Mouse (Mus musculus) megakaryocyte-erythroid progenitor cell, adult 5-6 weeks (primary cell): ENCODE data around the gene Dis3. TPM values are rescaled to one million over a fixed set of nuclear protein-coding genes. Genes with fewer than 3 reads are reported as not detected.
A peak's percentile ranks its signal among the peaks of the same experiment; 100 is the strongest.

Source experiments
- ATAC-seq: replicated peaks from 2 replicates; pipeline ENCODE4 v1.8.0; 2016; ENCODE audit warnings: mild to moderate bottlenecking, inconsistent platforms; ENCODE audit not compliant: severe bottlenecking, poor library complexity, low FRiP score, low TSS enrichment
- total RNA-seq, 2 experiments: library from RNA; stranded (forward) in 1 of 2; stranded (reverse) in 1 of 2; fragments of 200-1000, 215-1000 nt in 1 of 2; fragments of >200 nt in 1 of 2; fragmentation: Nextera tagmentation in 1 of 2; gene quantifications; 2 replicates each; pipeline ENCODE4 v1.2.3; 2014 to 2017

Gene Dis3
- total RNA-seq (2014; fragmentation: Nextera tagmentation) (62.6 and 63.2 TPM in 2 replicates), total RNA-seq (2017) (63.8 and 121 TPM in 2 replicates)

DNA sequence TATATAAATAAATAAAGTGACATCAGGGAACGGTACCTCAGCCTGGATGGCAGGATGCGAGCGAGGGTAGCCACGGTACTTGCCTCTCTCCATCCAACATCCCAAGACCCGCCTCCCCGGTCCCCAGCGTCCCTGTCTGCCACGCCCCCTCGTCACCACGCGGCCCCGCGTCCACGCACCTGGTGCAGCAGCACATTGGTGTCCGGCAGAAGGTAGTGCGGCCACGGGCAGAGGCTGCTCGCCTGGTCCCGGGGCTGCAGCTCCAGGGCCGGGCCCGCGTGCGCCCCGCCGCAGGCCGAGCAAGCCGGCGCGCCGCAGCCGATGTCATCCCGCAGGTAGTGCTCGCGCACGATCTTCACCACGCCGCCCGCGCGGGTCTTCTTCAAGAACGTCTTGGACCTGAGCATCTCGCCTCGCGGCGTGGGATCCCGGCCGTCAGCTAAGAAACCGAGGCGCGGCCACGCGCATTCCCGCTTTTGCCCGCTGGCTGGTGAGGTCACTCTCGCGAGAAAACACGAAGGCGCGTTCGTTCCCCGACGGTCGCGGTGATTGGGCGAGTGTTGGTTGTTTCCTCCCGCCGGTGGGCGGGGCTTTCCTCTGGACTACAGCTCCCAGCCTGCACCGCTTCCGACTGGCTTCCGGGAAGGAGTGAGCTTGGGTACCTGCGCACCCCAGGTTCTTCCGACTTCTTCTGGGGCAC is at the start of gene Dis3, which contains the start of gene Pibf1:
TSS of gene Dis3 (minus strand) at position 504 of the 700 bp plus-strand sequence.
TSS of gene Pibf1 (plus strand) at position 158 of the 700 bp plus-strand sequence.
- peak; percentile 98 for ATAC-seq

DNA sequence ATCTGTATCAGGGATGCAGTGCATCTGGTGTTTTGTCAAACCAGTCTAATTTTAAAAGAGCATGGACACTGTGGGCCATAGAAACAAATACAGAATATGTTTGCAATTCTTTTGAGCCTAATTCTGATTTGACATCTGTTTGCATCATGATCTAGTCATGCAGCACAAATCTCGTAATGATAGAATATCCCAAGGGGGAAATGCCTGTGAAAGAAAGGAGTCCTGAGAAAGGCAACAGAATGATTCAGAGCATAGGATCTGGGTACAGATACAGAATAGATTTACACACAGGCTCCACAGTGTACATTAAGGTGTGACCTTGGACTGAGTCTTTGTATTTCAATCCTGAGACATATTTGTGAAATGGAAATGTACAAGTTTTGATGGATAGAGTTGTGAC is 47.3 kb upstream of the Dis3 start:
- ATAC-seq: no peak

DNA sequence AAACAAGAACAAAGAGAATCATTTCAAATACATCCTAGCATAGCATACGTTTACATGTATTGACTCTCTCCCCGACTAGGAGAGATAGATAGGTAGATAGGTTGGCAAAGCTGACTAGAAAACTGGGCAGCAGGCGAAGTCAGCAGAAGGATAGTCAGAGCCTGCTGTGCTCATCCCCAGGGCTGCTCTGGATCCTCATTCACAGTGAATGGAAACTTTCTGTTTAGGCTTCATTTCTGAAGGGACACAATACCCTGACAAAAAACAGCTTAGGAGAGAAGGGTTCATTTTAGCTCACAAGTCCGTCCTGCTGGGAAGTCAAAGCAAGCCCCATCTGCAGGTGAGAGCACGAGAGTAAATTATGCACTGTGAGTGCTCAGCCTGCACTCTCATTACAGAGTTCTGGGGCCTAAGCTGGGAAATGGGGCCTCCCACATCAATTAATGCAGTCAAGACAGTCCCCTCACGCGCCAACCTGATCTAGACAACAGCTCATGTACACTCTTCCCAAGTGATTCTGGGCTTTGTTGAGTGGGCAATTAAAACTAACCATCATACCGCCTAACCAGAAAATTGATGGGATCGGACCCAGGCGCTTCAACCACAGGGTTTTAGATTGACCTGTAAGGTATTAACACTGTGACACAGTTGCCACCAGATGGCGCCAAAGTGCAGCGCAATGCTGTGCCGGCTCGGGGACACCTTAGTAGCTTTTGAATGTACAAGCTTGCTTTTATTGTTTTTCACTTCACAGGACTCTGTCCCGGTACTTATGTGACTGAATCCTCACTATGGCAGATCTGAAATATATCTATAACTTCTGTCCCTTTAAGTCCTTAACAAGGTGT is 42.4 kb upstream of the Dis3 start:
- peak; percentile 95 for ATAC-seq

DNA sequence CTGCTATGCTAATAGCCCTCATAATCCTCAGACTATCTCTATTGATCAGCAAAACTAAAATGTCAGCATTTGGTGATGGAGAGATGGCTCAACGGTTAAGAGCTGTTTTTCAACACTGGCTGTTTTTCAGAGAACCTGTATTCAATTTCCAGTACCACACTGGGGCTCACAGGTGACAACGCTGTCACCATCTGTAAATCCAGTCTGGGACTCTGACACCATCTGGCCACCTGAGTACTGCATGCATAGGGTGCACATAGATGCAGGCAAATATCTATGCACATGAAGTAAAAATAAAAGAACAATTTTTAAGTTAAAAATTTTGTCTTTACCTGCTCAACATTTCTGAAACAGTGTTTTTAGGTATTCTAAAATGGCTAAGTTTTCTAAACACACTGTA is 40.5 kb upstream of the Dis3 start:
- ATAC-seq: no peak

DNA sequence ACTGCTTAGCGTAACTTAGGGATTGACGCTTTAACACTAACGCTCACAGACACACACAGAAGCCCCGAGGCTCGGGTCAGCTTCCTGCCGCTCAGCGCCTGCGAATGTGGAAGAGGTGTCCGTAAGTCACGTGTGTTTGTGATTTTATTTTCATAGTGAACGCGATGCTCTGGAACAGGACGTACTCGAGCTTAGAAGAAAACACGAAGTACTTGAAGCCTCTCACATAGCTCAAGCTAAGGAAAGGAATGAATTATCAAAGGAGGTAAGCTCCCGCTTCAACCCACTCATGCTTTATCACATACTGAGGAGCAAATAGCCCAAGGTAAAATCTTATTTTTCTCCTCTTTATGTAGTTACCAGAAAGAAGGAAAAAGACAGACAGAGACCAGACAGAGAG is 36.7 kb upstream of the Dis3 start:
- no peak for ATAC-seq

DNA sequence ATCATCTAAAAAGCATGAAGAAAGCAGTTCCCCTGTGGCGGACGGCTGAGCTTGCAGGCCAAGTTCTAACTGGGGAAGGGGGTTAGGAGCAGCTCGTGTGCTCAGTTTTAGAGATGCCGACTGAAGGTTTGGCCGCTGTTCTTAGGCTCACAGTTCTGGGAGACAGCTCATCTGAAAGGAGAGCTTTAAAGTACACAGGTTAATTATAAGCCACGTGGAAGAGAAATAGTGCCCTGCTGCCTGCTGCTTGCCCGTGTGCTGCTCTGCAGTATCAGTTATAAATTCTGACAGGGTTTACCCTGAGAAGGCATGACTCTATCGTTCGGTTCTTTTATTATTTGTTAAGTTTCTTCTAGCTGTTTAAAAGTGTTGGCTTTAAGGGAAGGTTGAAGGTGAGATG is 36.2 kb upstream of the Dis3 start:
- ATAC-seq: no peak

DNA sequence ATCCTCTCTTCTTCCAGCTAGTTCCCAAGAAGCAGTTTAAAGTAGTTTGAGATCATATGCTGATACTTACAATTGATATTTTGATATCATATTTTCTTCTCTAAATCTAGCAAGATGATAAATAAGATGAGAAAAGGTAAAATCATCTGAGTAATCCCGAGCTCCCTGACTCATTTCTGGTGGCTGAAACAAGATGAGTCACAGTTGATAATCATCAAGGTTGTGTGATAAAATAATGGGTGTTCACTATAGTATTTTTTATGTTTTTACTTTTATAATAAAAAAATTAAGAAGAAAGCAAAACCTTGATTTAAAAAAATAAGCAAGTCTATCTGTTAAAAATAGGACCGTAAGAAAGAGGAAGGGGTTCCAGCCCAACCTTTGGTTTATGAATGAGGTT is 34.5 kb upstream of the Dis3 start:
- no peak for ATAC-seq

DNA sequence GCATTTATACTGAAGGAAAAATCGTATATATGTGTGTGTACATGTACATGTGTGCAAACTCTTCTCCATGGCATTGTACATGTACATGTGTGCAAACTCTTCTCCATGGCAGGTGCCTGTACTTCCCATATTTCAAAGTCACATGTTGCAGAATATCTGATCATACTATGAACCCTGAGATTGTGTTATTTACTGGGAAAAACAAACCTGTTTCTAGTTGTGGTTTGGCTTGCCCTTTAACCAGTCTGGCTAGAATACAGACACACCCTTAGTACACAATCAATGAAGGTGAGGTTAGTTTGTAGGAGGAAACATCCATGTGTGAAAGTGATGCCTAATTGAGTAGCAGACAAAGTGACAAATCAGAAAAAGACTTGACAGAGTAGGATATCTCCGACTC is 29.5 kb upstream of the Dis3 start:
- ATAC-seq: no peak

DNA sequence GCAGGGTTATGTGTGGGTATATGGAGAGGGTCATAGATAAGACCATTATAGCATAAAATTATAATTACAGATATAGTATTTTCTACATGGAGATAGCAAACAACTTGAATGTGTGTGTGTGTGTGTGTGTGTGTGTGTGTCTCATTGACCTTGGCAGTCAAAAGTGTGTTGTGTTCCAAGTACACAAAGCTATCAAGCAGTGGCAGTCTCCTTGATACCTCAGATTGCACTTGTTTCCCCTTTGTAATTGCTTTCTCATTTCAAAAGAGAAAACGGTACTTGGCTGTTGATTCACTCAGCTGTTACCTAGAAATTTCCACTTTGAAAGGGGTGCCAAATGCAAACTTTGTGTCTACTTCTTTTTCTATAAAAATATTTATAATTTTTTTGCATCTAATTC is 27.9 kb upstream of the Dis3 start:
- no peak for ATAC-seq

DNA sequence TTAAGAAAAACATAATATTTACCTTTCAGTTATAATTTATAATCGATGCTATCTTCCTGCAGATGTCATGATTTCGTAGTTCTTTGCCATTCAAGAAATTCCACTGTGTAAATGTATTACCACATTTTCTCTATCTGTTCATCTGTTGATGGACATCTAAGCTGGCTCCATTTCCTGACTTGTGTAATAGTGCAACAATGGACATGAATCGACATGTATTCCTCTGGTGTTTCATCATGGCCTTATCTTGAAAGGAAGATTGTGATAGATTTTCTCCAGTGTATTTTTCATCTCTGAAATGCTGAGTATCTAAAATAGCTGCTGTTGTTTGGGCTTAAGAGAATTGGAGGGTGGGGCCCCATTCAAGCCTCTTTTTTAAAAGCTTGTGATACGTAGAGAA is 27.1 kb upstream of the Dis3 start:
- ATAC-seq: no peak

DNA sequence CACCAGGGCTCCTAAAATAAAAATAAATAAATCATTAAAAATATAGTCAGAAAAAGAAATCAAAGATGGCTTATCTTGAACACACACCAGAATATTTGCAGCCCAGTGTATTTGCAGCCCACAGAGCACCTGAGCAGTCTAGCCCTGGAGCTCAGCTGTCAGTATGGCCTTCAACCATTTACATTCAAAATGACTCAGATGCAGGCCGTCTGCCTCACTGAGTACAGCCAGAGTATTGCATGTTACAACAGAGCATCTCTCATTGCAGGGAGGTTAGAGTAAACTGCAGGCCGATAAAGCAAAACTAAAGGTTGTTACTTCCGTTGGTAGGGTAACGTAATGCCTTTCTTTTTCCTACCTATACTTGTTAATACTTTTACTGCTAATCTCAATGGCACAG is 24.5 kb upstream of the Dis3 start:
- no peak for ATAC-seq

DNA sequence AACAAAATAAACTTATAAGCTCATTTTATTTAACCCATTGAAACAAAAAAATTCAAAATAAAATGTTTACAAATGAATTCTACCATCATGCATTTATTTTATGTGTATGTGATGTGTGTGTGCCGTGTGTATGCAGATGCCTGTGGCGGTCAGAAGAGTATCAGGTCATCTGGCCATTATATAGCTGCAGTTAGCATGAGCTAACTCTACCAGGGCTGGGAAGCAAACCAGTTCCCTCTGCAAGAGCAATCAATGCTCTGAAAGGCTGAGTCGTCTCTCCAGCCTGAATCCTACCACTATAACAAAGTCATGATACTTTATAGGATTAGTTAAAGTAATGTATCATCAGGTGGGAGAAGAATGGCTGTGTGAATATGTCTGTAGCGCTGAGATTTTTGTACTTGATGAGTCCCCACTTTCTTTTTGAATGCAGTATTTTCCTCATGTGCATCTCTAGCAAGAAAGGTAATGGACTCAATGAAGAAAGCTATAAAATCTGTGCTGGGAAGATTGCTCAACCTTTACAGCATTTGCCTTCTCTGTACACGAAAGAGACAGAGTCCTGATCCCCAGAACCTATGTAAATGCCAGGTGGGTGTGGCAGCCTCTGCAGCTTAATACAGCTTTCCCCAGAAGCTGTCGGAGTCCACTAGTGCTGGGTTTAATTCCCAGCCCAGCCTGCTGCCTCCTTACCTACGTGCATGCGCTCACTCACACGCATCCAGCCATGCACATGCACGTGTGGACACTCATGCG is 22.2 kb upstream of the Dis3 start:
- no peak for ATAC-seq

DNA sequence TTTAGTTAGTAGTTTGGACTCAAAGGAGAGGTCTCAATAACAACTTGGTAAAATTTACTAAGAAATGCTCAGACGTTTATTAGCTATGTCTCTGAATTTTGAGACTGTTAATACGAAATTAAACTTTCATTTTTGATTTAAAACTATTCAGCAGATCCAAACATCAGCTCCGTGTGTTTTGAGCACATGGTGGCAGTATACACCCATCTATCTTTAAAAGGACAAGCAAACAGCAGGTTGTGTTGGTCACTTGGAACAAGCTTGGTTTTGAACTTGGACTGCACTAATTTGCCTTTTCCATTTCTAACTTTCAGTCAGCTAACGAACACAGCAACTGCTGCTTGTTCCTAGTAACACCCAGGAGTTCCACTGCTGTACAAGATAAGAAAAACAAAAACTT is 18.0 kb upstream of the Dis3 start:
- no peak for ATAC-seq

DNA sequence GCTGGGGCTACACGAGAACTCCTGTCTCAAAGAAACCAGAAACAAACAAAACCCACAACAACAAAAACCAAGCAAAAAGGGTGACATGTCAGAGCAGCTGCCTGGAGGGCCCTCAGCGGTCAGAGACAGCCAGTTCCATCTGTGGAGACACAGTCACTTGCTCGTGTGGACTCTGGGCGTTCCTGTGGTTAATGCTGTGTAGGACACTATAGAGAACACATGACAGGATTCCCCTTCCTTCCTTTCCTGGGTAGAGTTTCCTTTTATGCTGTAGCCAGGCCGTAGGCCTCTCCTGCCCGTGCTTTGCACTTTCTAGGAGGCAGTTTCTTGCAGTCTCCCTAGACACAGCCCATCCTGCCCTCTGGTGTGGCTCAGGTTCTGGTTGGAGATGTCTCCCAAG is 9.2 kb upstream of the Dis3 start:
- no peak for ATAC-seq

DNA sequence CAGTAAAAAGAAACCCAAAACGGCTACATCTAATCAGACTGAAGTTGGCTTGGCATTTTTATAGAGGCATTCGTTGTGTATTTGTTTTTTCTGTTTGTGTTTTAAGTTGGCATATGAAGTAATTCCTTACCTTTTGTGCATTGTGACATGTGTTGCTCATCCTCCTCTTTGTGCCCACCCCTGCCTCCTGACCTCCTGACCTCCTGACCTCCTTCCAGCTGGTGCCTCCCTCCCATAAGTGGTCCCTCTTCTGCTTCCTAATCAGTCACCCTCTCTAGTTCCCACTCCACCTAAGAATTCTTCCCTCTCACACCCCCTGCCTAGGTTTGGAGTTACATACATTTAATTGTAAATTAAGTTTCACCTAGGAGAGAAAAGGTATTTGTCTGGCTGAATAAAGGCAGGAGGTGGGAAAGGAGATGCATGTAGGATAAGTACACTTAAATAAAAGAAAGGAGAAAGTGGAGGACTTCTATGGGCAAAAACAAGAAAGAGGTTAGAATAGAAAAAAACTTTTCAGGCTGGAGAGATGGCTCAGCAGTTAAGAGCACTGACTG is 8.1 kb upstream of the Dis3 start:
- no peak for ATAC-seq

DNA sequence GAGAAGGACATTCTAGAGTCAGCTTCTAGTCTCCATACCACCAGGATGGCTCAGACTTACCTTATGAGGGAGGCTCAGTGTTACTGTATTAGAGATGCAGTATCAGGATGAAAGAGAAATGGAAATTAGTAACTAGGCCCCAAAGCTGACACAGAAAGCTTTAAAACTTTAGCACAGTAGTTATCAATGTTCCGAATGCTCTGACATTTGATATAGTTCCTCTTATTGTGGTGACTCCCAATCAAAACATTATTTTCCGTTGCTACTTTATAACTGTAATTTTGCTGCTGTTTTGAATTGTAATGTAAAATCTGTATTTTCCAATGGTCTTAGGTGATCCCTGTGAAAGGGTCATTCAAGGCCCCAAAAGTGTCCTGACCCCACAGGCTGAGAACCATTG is 7.1 kb upstream of the Dis3 start:
- ATAC-seq: no peak

DNA sequence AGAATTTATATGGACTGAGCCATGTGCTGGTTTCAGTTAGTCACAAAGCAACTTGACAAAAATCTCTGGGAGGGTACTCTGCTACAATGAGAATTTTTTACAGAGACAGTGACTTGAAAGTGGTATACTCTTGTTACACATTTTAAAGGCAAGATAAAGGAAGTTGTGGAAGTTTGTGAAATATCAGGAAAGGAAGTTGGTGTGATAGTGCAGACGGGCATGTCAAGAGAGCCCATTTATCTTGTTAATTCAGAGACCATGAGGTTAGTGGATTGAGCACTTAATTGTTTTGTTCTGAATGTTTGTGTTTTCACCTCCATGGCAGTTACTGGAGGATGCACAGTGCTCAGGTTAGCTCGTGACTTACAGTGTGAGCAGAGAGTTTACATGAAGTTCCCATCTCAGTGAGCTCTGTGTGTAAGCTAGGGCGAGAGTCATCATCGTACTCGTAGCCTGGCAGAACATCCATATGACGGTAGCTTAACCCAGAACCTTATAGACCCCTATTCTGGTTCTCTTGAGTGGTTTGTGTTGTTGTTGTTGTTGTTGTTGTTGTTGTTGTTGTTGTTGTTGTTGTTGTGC is 5.1 kb upstream of the Dis3 start:
- ATAC-seq: no peak

DNA sequence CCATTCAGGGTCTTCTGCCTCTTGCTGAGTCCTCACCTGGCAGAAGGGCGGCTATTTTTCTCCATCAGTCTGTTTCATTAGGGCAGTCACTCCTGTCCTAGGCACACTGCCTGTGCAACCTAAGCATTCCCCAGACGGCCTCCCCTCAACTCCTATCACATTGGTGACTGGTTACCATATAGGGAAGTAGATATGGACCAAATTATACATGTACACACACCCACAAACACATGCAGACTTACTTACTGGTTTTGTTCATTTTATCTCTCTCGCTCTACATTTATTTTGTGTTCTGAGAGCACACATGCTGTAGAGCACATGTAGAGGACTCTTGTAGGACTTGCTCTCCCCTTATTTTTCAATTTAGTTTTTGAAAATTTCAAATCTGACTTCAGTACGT is 3.5 kb upstream of the Dis3 start:
- ATAC-seq: no peak

DNA sequence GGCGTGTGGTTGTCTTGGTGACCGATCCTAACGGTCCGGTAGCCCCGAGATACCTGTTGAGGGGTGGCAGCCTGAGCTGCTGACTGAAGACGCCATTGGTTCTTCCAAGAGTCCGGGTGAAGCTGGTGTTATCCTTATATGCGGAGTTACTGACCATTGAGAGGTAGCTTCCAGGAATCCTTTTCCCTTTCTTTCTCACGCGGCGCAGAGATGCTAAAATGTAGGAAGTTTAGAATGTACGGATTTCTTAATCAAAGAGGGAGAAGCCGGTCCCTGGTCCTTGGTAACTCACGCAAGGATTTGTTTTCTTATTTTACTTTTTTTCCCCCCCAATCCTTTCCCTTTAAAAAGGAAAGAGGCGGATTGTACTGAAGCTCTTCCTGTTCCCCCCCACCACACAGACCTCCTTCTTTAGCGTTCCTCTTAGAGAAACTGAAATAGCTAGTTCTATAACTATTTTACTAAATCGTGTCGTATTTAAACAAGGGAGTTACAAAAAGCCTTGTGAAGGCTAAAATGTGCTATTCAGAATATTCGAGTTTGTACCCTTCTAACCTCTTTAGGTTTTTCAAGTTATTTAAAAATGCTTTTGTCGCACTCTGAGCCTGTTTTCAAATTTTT is 507 bp upstream of the Dis3 start:
- peak; percentile 20; the same call in 1 of the 2 replicates for ATAC-seq
